Mouse (Mus musculus): ENCODE data around the gene Kif17.

- TF ChIP-seq POLR2A (IDR thresholded peaks at IDR 0.05; ENCODE audit: borderline replicate concordance, control insufficient read depth, low read depth, low read length), result no peak
- no peak for TF ChIP-seq CTCF (IDR thresholded peaks at IDR 0.05; ENCODE audit: control insufficient read depth, insufficient read depth, low read length)
Measured at GRCm38 (mm10) chr4:138200769-138201168, 49.5 kb upstream of the Kif17 start.
